Mouse (Mus musculus) hindbrain, embryonic 16.5 days (tissue): ENCODE measurements at regions not wholly inside any gene's neighbourhood (a gene's known extent, or its start where the extent isn't known, plus 50 kb on each side); places are given as distances from the start of the nearest gene placed in this dataset.

ENCODE experiments used
- ATAC-seq: fragments of 200-750 bp; cut with Nextera tagmentation; 2 replicates; pipeline ENCODE4 v1.8.0; 2017; ENCODE audit warnings: moderate TSS enrichment, moderate library complexity
- H3K27ac ChIP-seq: fragments of 300-500 bp; sonication (generic); 2 replicates; pipeline ENCODE4 v1.5.1; 2014; ENCODE audit warnings: low read depth, mild to moderate bottlenecking, control low read depth, low read length, moderate library complexity
- H3K27me3 ChIP-seq: fragments of 300-500 bp; sonication (generic); replicated peaks from 2 replicates; pipeline ENCODE4 v1.6.1; 2014; ENCODE audit warnings: low read length; ENCODE audit not compliant: control insufficient read depth, insufficient read depth
- H3K36me3 ChIP-seq: fragments of 300-500 bp; sonication (generic); 2 replicates; pipeline ENCODE4 v1.6.1; 2014; ENCODE audit warnings: mild to moderate bottlenecking, low read length, moderate library complexity, mixed read lengths; ENCODE audit not compliant: control insufficient read depth, insufficient read depth
- H3K4me1 ChIP-seq: fragments of 300-500 bp; sonication (generic); 2 replicates; pipeline ENCODE4 v1.6.1; 2014; ENCODE audit warnings: low read depth, low read length; ENCODE audit not compliant: control insufficient read depth, insufficient read depth
- H3K4me2 ChIP-seq: fragments of 300-500 bp; sonication (generic); 2 replicates; pipeline ENCODE4 v1.6.1; 2014; ENCODE audit warnings: mild to moderate bottlenecking, low read length, control low read depth, moderate library complexity
- H3K4me3 ChIP-seq: fragments of 300-500 bp; sonication (generic); 2 replicates; pipeline ENCODE4 v1.5.1; 2014; ENCODE audit warnings: mild to moderate bottlenecking, low read length, control low read depth, moderate library complexity
- H3K9ac ChIP-seq: fragments of 300-500 bp; sonication (generic); 2 replicates; pipeline ENCODE4 v1.6.1; 2014; ENCODE audit warnings: low read depth, mild to moderate bottlenecking, control low read depth, low read length, moderate library complexity
- H3K9me3 ChIP-seq: fragments of 300-500 bp; sonication (generic); 2 replicates; pipeline ENCODE4 v1.6.1; 2014; ENCODE audit warnings: mild to moderate bottlenecking, low read length, moderate library complexity; ENCODE audit not compliant: control insufficient read depth
- WGBS: fragments of 180-500 bp; shearing (Covaris S2); extraction: QIAGEN DNeasy Blood & Tissue Kit; methylation state at CpG from one replicate; pipeline ENCODE4 v1.1.7; 2014; 5-methylcytosine and 5-hydroxymethylcytosine counted together

- no peaks in the 10 kb centered on the region; the same call in 1 of the 2 replicates for H3K4me1 ChIP-seq
- no peak for ATAC-seq
- H3K4me2 ChIP-seq, result no peak overlapping the region
- no peaks in the 10 kb centered on the region for H3K9me3 ChIP-seq
- no peak overlapping the region for H3K9ac ChIP-seq
- H3K27ac ChIP-seq, result no peak overlapping the region
- 94% methylated on average over 1 of the region's 1 CpGs for WGBS
- no peaks in the 10 kb centered on the region for H3K27me3 ChIP-seq
- no peak overlapping the region for H3K4me3 ChIP-seq
- H3K36me3 ChIP-seq, result no peaks in the 10 kb centered on the region
Observed at GRCm38 (mm10) chr16:44608586-44608985, 49.9 kb upstream of the Boc start.
